Mouse (Mus musculus): Measurements from ENCODE around the gene AL731706.1.

DNA sequence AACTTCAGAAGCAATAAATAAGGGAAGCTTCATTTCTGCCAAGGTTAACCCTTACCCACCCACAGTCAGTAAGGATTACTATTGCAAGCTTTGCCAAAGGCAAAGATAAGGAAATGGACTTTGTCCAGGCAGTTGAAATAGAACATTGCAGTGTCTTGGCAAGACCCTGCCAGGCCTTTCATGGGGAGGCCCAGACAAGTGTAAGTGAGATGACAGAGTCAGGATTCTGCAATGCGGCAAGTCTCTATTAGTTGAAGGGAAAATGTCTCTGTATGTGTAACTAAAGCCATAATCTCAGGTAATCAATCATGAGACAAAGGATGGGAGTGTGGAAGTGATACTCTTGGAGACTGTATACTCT is 56.5 kb downstream of the AL731706.1 start:
- TF ChIP-seq CTCF (IDR thresholded peaks at IDR 0.05; ENCODE audit: low read depth, low read length) (no peak), POLR2A (IDR thresholded peaks at IDR 0.05; ENCODE audit: extremely low read depth, insufficient read depth, low read length) (no peak)

Data from liver, adult 2 months (tissue).